Mouse (Mus musculus): ENCODE measurements around the gene Kcnk3. TPM values are rescaled to one million over a fixed set of nuclear protein-coding genes. Genes with fewer than 3 reads are reported as not detected.

The Kcnk3 gene
- polyA plus RNA-seq, 1 experiment from 2014 or later: 13.0 TPM

DNA sequence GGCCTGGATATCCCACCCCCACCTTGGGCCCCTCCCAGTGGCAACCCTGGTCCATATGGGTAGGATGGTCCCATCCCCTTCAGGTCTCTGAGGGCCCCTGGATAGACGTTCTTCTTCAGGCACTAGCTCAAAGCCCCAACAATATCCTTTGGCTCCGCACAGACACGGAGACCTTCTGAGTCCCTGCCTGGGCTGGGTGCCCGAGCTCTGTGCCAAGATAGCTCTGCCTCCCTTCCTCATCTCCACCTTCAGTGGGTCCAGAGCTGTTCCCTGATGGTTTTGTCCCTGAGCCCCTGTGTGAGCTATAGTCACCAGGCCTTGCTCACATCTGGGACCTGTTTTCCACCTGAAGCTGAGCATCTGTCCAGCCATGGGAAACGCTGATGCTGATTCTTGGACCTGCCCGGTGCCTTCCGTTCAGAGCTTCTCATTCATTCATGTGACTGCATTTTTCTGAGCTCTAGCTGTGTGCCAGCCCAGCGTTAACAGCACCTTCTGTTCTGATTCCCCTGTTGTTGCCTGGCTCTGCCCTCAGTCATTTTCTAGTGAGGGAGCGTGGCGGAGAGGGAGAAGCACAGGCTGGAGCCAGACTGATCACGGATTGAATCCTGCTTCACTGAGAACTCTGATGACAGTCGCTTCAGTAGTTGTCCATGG is 10.2 kb upstream of the Kcnk3 start:
- 83% methylated on average over 12 of the region's 12 CpGs for WGBS
- Histone ChIP-seq H3K4me1 (ENCODE audit: control insufficient read depth, insufficient read depth, low read length) (no peaks in the 10 kb centered on the region), H3K9ac (replicated peaks; ENCODE audit: low read depth, low read length) (no peak overlapping the region), H3K27ac (ENCODE audit: low read length) (no peak overlapping the region), H3K36me3 (ENCODE audit: control insufficient read depth, insufficient read depth, low read length) (no peaks in the 10 kb centered on the region), H3K4me3 (ENCODE audit: low read depth, low read length) (no peak overlapping the region), H3K9me3 (ENCODE audit: control insufficient read depth, low read depth, low read length) (0 out of 2 replicates have a peak, but pooled peaks cover 2% of the 10 kb centered on the region), H3K27me3 (ENCODE audit: control insufficient read depth, insufficient read depth, low read length) (no peaks in the 10 kb centered on the region), H3K4me2 (replicated peaks; ENCODE audit: low read depth, low read length) (no peak overlapping the region)
- no peak for ATAC-seq (ENCODE audit: insufficient number of reproducible peaks, insufficient read depth, low FRiP score, low read depth)

DNA sequence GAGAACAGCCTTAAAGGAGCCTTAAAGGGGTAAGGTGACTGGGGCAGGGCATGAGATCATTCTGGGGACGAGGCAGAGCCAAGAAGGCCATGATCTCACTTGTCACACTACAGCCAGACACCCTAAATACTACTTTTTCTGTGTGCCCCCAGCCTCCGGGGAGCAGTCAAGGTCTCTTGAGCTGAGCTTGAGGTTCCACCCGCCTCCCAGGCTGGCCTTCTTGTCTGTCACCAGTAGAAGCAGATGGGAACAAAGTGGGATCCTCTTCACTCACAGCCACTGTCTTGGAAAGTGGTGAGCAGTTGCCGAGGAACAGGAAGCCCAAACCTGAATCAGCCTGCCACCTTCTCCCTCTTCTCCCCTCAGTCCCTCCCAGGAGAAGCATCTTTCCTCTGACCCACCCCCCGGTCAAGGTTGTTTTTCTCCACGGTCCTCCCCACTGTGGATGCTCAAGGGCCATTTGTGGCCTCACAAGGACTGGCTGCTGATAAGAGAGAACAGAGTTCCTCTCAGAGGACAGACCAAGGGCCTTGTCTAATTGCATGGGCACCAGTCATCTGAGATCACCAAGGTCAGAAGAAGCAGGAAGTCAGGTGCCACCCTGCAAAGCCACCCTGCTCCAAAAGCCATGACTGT is 9.4 kb upstream of the Kcnk3 start:
- WGBS: 77% methylated on average over 6 of the region's 6 CpGs

DNA sequence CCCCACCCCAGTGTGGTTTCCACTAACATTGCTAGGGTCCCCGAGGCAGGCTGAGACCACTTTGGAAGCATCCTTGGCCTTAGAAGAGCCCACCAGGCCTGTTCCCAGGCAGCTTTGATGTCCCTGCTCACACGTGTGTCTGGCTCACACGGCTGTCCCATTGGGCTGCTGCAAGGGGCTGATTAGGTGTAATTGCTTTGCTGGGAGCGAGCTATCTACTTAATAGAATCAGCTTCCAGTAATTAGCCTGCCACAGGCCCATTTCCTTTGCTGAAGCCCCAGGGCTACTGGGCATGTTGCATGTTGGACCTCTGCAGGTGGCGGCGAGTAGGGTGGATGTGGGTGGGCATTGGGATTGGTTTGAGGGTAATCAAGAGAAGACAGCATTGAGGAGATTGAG is 7.2 kb upstream of the Kcnk3 start:
- H3K27me3 ChIP-seq (ENCODE audit: control insufficient read depth, insufficient read depth, low read length): no peaks in the 10 kb centered on the region
- H3K36me3 ChIP-seq (ENCODE audit: control insufficient read depth, insufficient read depth, low read length): no peaks in the 10 kb centered on the region
- H3K4me3 ChIP-seq (ENCODE audit: low read depth, low read length): no peak overlapping the region
- H3K4me1 ChIP-seq (ENCODE audit: control insufficient read depth, insufficient read depth, low read length): no peaks in the 10 kb centered on the region
- no peaks in the 10 kb centered on the region for H3K9me3 ChIP-seq (ENCODE audit: control insufficient read depth, low read depth, low read length)
- no peak overlapping the region for H3K4me2 ChIP-seq (replicated peaks; ENCODE audit: low read depth, low read length)
- ATAC-seq (ENCODE audit: insufficient number of reproducible peaks, insufficient read depth, low FRiP score, low read depth): no peak
- 71% methylated on average over 6 of the region's 6 CpGs for WGBS
- H3K9ac ChIP-seq (replicated peaks; ENCODE audit: low read depth, low read length): no peak overlapping the region
- no peak overlapping the region for H3K27ac ChIP-seq (ENCODE audit: low read length)

More for the DNA sequence above, 9.4 kb upstream of the Kcnk3 start:
- Histone ChIP-seq H3K9me3 (ENCODE audit: control insufficient read depth, low read depth, low read length) (0 out of 2 replicates have a peak, but pooled peaks cover 2% of the 10 kb centered on the region), H3K9ac (replicated peaks; ENCODE audit: low read depth, low read length) (no peak overlapping the region), H3K27me3 (ENCODE audit: control insufficient read depth, insufficient read depth, low read length) (no peaks in the 10 kb centered on the region), H3K27ac (ENCODE audit: low read length) (no peak overlapping the region), H3K4me3 (ENCODE audit: low read depth, low read length) (no peak overlapping the region), H3K4me1 (ENCODE audit: control insufficient read depth, insufficient read depth, low read length) (no peaks in the 10 kb centered on the region), H3K4me2 (replicated peaks; ENCODE audit: low read depth, low read length) (no peak overlapping the region), H3K36me3 (ENCODE audit: control insufficient read depth, insufficient read depth, low read length) (no peaks in the 10 kb centered on the region)
- no peak for ATAC-seq (ENCODE audit: insufficient number of reproducible peaks, insufficient read depth, low FRiP score, low read depth)

DNA sequence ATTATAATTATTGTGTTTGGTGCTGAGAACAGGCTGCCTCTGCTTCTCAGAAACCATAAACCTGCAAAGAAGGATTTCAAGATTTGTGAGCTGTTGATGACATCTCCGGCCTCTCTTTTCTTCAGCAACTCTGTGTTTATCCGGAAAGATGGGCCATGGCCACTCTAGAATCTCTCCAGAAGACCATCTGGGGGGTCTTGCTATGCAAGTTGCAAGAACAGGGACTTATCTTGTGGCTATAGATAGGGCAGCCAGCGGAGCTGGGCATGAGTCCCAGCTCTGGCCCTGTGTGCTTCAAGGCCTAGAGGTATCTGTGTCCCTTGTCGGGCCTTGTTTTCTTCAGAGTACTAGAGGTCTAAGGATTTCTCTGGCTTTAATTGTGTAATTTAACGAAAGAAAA is 6.0 kb upstream of the Kcnk3 start:
- no peaks in the 10 kb centered on the region for H3K9me3 ChIP-seq (ENCODE audit: control insufficient read depth, low read depth, low read length)
- H3K27me3 ChIP-seq (ENCODE audit: control insufficient read depth, insufficient read depth, low read length): no peaks in the 10 kb centered on the region
- H3K4me2 ChIP-seq (replicated peaks; ENCODE audit: low read depth, low read length): no peak overlapping the region
- no peaks in the 10 kb centered on the region for H3K36me3 ChIP-seq (ENCODE audit: control insufficient read depth, insufficient read depth, low read length)
- no peaks in the 10 kb centered on the region for H3K4me1 ChIP-seq (ENCODE audit: control insufficient read depth, insufficient read depth, low read length)
- no peak overlapping the region for H3K4me3 ChIP-seq (ENCODE audit: low read depth, low read length)
- H3K9ac ChIP-seq (replicated peaks; ENCODE audit: low read depth, low read length): no peak overlapping the region
- ATAC-seq (ENCODE audit: insufficient number of reproducible peaks, insufficient read depth, low FRiP score, low read depth): no peak
- WGBS: 79% methylated on average over 5 of the region's 5 CpGs
- H3K27ac ChIP-seq (ENCODE audit: low read length): no peak overlapping the region

DNA sequence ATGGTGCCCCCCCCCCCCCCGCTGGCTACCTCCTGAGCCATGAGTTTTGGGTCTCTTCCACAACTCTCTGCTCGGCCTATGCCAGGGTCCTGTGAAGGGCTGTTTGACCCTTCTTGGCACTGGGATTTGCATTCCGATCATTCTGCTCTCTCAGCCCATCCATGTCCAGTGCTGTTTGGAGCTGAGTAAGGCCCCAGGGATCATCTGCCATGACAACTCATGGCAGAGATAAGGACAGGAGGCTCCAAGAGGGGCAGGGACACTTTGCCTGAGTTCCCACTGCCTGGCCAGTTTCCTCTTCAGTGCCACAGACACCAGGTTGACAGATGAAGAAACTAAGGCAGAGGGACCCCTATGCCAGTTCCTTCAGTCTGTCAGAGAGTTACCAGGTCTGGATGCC is 1.4 kb upstream of the Kcnk3 start:
- Histone ChIP-seq H3K9me3 (ENCODE audit: control insufficient read depth, low read depth, low read length) (no peaks in the 10 kb centered on the region), H3K36me3 (ENCODE audit: control insufficient read depth, insufficient read depth, low read length) (no peaks in the 10 kb centered on the region), H3K4me2 (replicated peaks; ENCODE audit: low read depth, low read length) (no peak overlapping the region), H3K4me3 (ENCODE audit: low read depth, low read length) (no peak overlapping the region), H3K27ac (ENCODE audit: low read length) (no peak overlapping the region), H3K27me3 (ENCODE audit: control insufficient read depth, insufficient read depth, low read length) (peaks cover 9% of the 10 kb centered on the region), H3K9ac (replicated peaks; ENCODE audit: low read depth, low read length) (no peak overlapping the region), H3K4me1 (ENCODE audit: control insufficient read depth, insufficient read depth, low read length) (no peaks in the 10 kb centered on the region; the same call in 1 of the 2 replicates)
- ATAC-seq (ENCODE audit: insufficient number of reproducible peaks, insufficient read depth, low FRiP score, low read depth): no peak
- WGBS: 75% methylated on average over 3 of the region's 3 CpGs

DNA sequence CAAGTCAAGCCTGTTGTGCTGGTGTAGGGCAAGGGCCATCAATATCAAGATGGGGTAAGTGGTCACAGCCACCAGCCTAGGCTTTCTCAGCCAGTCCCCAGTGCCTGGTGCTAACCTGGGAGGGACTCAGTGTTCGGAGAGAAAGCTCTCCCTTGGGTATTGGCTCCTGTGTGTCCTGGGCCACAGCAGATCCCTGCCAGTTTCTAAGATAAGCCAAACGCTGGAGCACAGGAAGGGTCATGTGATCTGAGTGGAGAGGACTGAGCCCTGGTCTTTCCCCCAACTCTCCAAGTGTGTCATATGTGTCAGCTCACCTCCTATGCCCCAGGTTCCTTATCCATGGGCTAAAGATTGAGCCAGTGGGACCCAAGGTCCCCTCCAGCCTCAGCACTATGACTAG is 869 bp upstream of the Kcnk3 start:
- no peaks in the 10 kb centered on the region for H3K9me3 ChIP-seq (ENCODE audit: control insufficient read depth, low read depth, low read length)
- WGBS: 32% methylated on average over 2 of the region's 2 CpGs
- H3K9ac ChIP-seq (replicated peaks; ENCODE audit: low read depth, low read length): no peak overlapping the region
- H3K4me3 ChIP-seq (ENCODE audit: low read depth, low read length): no peak overlapping the region
- peaks cover 9% of the 10 kb centered on the region for H3K27me3 ChIP-seq (ENCODE audit: control insufficient read depth, insufficient read depth, low read length)
- peak overlapping the region; percentile 87; the same call in 1 of the 2 replicates for H3K4me2 ChIP-seq (replicated peaks; ENCODE audit: low read depth, low read length)
- no peaks in the 10 kb centered on the region for H3K36me3 ChIP-seq (ENCODE audit: control insufficient read depth, insufficient read depth, low read length)
- H3K4me1 ChIP-seq (ENCODE audit: control insufficient read depth, insufficient read depth, low read length): no peaks in the 10 kb centered on the region; the same call in 1 of the 2 replicates
- no peak for ATAC-seq (ENCODE audit: insufficient number of reproducible peaks, insufficient read depth, low FRiP score, low read depth)
- H3K27ac ChIP-seq (ENCODE audit: low read length): no peak overlapping the region

DNA sequence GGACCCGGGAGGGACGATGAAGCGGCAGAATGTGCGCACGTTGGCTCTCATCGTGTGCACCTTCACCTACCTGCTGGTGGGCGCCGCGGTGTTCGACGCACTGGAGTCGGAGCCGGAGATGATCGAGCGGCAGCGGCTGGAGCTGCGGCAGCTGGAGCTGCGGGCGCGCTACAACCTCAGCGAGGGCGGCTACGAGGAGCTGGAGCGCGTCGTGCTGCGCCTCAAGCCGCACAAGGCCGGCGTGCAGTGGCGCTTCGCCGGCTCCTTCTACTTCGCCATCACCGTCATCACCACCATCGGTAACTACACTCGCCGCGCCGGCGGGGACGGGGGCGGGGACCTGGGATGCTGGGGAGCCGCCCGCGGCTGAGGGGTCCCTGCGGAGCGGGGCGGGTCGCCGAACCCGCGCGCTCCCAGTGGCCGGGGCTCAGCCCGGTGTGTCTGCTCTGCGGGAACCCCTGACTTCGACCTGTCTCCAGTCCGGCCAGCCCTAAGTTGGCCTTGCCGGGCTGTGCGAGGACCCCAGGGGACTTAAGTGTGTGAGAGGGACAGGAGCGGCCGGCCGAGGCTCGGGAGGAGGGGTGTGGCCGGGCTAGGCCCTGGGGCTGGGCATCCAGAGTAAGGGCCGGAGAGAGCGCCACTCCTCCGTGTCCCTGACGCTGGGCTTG is 465 bp downstream of the Kcnk3 start:
- ATAC-seq (ENCODE audit: insufficient number of reproducible peaks, insufficient read depth, low FRiP score, low read depth): peak; percentile 34; the same call in 1 of the 2 replicates
- H3K9ac ChIP-seq (replicated peaks; ENCODE audit: low read depth, low read length): peak overlapping the region; percentile 46
- peak overlapping the region; percentile 47 for H3K4me3 ChIP-seq (ENCODE audit: low read depth, low read length)
- peaks cover 5% of the 10 kb centered on the region; the same call in 1 of the 2 replicates for H3K4me1 ChIP-seq (ENCODE audit: control insufficient read depth, insufficient read depth, low read length)
- under 1% methylated on average over 66 of the region's 70 CpGs for WGBS
- peak overlapping the region; percentile 87 for H3K4me2 ChIP-seq (replicated peaks; ENCODE audit: low read depth, low read length)
- no peaks in the 10 kb centered on the region for H3K36me3 ChIP-seq (ENCODE audit: control insufficient read depth, insufficient read depth, low read length)
- peaks cover 9% of the 10 kb centered on the region for H3K27me3 ChIP-seq (ENCODE audit: control insufficient read depth, insufficient read depth, low read length)
- no peaks in the 10 kb centered on the region for H3K9me3 ChIP-seq (ENCODE audit: control insufficient read depth, low read depth, low read length)
- no peak overlapping the region for H3K27ac ChIP-seq (ENCODE audit: low read length)

DNA sequence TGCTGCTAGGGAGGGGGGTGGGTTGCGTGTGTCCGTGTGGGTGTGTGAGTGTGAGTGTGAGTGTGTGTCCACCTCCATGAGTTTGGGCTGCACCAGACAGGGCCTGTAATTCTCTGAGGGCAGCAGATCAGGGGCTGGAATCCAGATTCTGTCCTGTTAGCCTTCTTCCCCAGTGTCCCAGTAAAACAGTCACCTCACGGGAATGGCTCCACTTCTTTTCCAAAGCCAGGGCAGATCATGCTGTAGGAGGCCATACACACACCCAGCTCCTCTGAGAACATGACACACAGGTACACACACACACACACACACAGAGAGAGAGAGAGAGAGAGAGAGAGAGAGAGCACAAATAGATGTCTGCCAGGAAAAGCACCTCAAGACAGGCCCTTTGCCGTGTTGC is 1.1 kb downstream of the Kcnk3 start:
- H3K4me1 ChIP-seq (ENCODE audit: control insufficient read depth, insufficient read depth, low read length): peaks cover 10% of the 10 kb centered on the region; the same call in 1 of the 2 replicates
- no peaks in the 10 kb centered on the region for H3K9me3 ChIP-seq (ENCODE audit: control insufficient read depth, low read depth, low read length)
- ATAC-seq (ENCODE audit: insufficient number of reproducible peaks, insufficient read depth, low FRiP score, low read depth): no peak
- no peaks in the 10 kb centered on the region for H3K36me3 ChIP-seq (ENCODE audit: control insufficient read depth, insufficient read depth, low read length)
- peak overlapping the region; percentile 46; the same call in 1 of the 2 replicates for H3K9ac ChIP-seq (replicated peaks; ENCODE audit: low read depth, low read length)
- no peak overlapping the region for H3K27ac ChIP-seq (ENCODE audit: low read length)
- peak overlapping the region; percentile 47 for H3K4me3 ChIP-seq (ENCODE audit: low read depth, low read length)
- peaks cover 9% of the 10 kb centered on the region for H3K27me3 ChIP-seq (ENCODE audit: control insufficient read depth, insufficient read depth, low read length)
- WGBS: 40% methylated on average over 4 of the region's 4 CpGs
- peak overlapping the region; percentile 87 for H3K4me2 ChIP-seq (replicated peaks; ENCODE audit: low read depth, low read length)
